Mouse (Mus musculus): ENCODE data around the gene 1700016C15Rik. TPM values are rescaled to one million over a fixed set of nuclear protein-coding genes. Genes with fewer than 3 reads are reported as not detected.

The 1700016C15Rik gene
- total RNA-seq, 2 experiments from 2014 or later, result not detected

DNA sequence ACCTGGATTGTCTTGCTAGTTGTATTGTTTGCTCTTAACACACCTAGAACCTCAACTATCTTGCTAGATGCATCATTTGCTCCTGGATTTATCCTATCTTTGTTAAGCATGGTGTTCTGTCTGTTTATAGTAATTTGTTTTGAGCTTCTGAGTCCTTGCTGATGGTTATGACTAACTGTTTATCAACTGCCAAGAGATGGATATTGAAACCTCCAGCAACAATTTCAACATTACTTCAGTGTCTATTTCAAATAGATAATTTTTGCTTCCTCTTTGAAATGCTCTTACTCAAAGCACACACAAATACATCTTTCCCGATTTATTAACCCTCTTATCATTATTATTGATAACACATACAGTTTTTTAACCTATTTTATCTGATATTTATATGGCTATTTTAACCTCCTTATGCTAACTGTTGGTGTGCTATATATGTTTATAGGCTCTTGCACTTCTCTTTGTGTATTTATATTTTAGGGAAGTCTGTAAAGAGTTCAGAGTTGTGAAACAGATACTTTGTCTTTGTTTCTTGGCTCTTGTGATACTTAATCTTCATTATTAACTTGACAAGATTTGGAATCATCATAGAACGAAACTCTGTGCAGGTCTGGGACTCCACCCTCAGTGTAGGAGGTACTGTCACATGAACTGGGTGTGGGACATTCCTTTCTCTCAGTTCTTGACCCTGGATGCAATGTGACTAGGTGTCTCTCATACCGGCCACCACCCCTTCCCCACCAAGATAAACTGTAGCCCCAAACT, 15.8 kb upstream of the 1700016C15Rik start:
- DNase-seq (ENCODE audit: extremely low spot score in 1 of 2, low spot score in 2 of 2), result no peak
- intact Hi-C loops (cut with DNase I), result no loop called here

DNA sequence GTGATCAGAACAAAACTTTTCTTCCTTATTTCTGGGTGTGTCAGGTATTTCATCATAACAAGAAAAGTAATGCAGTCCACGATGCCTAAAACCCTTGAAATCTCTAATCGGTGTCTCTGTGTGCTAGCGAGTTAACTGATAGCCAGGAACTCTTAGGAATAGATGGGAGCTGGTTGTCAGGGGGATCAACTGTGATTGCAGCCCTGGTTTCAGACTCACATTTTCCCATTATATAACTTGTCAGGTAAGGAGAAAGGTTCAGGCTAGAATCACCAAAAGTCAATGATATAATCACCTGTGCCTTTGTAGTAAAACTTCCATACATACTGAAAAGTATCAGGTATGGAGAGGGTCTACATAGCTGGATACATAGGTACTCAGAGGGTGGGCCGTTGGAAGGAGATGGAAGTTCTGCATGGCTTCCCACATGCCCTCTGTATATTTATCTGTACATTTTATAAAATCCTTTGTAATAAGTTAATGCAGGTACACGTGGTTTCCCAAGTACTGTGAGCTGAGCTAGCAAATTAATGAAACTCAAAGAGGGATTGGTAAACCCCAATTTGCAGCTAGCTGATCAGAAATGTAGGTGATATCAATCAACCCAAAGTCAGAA, 15.1 kb upstream of the 1700016C15Rik start:
- no peak for DNase-seq (ENCODE audit: extremely low spot score in 1 of 2, low spot score in 2 of 2)
- intact Hi-C loops (cut with DNase I), result no loop called here

DNA sequence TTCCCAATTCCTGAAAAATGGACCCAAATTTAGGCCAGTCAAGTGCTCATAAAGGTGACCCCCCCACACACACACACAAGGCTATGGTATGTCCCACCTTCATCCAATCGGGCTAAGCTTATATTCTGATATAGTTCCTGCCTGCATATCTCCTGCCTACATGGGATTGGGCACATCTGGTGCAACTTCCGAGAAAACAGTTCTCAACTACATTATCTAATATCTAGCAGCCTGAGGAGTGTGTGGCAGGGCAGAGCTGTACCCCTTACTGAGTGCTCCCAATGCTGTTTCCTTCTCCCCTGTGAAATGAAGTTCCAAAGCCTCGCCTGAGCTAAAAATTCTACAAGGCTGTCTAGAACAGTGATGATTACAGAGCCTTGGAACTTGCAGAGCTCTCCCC, 13.2 kb upstream of the 1700016C15Rik start:
- intact Hi-C loops (cut with DNase I), result no loop called here
- no peak for DNase-seq (ENCODE audit: extremely low spot score in 1 of 2, low spot score in 2 of 2)

DNA sequence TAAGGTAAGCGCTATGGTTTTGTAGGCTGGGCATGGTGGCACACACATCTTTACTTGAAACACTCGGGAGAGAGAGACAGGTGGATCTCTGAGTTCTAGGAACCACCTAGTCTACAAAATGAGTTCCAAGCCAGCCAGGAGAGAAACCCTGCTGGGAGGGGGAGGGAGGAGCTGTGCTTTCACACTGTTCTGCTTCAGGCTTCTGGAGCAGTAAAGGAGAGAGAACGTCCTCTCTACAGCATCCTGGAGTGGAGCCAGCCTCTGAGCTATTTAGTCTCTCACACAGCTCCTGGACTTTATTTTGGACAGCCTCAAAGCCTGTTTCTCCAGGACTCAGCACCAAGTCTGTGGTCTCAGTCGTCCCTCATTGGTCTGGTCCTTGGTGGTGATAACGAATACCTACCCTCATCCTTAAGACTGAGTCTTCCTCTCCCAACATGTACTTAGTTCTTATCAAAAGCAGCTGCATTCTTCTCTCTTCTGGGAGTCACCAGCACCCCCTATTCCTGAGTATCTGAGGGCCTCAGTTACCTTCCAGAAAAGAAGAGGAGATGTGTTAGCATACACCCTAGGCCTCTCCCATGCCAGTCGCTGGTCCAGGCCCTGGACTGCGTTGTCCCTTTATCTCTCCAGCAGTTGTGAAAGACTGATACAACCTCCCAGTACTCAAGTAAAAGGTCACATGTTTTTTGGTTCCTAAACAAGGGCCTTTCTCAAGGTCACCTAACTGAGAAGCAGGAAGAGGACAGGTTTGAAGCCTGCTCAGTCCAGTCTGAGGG, 12.4 kb upstream of the 1700016C15Rik start:
- peak in 1 of 2 experiments; percentile 45 for DNase-seq (ENCODE audit: extremely low spot score in 1 of 2, low spot score in 2 of 2)
- intact Hi-C loops (cut with DNase I), result no loop called here

DNA sequence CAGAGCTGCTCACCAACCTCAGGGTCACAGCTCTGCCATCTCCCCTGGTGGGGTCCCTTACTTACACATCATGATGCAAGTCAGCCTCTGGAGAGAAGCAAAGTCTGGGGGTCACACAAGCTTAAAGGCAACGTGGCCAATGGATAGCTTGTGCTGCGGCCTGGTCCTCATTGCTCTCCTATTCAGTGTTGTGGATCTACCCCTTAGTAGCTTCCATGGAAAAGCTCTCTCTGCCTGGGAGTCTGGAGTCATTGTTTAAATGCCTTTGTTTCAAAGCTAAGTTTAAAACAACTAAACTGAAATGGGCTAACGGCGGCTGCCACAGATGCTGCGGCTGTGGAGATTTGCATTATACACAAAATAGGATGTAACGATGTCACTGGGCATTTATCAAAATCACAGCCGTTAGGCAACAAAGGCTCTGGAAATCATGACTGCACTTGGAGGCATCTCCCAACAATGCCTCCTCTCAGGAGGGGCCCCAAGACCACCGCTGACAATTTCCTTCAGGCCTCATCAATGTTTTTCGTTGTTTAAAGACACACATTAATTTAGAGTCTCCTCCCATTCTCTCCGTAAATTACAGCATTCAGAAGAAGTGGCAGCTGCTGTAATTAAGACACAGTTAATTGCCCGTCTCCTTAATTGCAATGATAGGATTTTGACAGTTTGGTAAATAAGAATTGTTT, 11.1 kb upstream of the 1700016C15Rik start:
- no peak for DNase-seq (ENCODE audit: extremely low spot score in 1 of 2, low spot score in 2 of 2)
- intact Hi-C loops (cut with DNase I), result no loop called here

DNA sequence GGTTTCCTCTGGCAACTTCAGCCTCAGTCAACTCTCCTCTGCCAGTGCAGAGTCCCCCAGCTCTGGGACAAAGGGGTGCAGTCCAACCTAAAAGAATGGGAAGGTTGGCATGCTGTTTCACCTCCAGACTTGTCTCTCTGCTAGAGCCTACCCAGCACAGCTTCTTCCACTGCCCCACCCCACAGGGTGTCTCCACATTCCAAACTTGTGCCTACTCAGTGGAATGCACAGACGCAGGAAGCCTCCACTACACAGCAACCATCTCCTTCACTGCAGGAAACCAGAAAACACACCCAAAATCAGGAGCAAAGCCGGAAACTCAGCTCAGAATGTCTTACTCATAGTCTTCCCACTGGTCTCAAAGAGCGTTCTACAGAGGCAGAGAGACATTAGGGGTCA, 10.6 kb upstream of the 1700016C15Rik start:
- intact Hi-C loops (cut with DNase I), result no loop called here
- DNase-seq (ENCODE audit: extremely low spot score in 1 of 2, low spot score in 2 of 2), result no peak

DNA sequence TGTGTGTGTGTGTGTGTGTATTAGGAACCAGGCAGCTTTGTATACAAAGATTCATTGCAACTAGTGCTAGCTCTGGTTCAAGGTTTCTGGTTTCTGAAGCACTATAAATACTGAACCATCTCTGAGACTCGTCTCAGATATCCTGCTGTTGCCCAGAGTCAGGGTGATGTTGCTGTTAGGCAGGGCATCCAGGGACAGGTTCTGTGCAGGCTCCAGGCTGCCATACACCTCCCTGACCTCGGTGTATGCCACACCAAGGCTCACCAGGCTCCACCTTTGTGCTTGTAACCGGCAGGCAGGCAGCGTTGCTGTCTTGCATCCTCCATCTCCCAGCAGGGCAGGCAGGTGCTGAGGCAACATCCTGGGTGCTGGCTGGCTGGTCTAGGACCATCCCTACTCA, 5.8 kb upstream of the 1700016C15Rik start:
- intact Hi-C loops (cut with DNase I), result no loop called here

DNA sequence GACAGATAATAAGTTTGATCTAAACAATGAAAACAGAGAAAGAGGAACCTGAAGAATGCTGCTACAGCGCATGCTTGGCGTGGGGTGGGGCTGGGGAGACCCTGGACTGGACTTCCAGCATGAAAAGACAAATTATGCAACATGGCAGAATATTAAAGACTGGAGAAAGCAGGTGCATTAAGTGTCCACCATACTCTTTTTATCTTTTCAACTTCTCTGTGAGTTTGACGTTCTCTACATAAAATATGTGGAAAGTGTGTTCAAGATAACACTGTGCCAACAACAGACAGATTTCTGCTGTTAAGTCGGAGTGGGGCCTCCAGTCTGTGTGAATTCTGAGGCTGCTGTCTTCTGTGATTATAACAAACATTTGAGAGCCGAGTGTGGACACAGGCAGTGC, 2.7 kb upstream of the 1700016C15Rik start:
- no peak for DNase-seq (ENCODE audit: extremely low spot score in 1 of 2, low spot score in 2 of 2)
- intact Hi-C loops (cut with DNase I), result no loop called here

More for the DNA sequence above, 5.8 kb upstream of the 1700016C15Rik start:
- DNase-seq (ENCODE audit: extremely low spot score in 1 of 2, low spot score in 2 of 2), result no peak

DNA sequence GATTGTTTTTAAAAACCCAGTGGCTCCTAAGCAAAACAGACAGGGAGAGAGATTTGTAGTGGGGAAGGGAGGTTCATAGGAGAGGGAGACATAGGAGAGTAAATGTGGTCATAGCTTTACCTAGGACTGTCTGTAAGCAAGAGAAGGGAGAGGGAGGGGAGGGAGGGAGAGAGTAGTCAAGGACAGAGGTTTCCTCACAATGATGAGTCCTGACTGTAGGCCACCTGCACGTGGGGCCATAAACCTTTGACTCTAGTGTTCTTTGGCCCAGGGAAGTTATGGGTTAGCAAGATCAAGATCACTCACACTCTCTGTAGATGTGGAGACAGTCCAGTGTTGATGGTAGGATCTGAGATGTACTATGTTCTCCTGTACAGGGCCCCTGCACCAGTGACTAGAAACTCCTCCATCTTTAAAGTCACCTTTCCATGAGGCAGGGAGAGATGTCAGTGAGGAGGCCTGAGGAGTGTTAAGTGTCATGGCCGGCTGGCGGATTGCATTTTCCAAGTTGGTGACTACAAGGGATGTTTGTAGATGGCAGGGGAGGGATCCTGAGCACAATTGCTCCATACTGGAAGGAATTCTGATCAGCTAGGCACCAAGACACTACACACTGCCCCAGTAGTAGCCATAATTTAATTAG, 1.6 kb upstream of the 1700016C15Rik start:
- DNase-seq (ENCODE audit: extremely low spot score in 1 of 2, low spot score in 2 of 2), result no peak
- intact Hi-C loops (cut with DNase I), result no loop called here

DNA sequence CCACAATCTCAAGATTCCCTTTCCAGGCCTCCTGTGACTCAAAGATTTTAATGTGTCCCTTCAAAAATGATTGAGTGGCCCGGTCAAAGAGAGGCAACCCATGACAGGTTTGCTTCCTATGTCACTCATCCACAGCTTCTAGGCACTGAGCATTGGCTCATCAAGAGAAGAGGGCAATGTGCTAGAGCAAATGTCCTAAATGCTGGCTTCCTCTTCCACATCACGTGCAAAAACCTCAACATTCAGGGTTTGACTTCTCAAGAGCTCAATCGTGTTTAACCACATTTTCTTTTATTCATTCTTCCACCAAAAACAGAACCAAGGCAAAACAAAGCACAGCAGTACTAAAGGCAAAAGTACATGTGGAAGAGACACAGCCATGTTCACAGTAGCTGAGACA, 2.4 kb downstream of the 1700016C15Rik start:
- no peak for DNase-seq (ENCODE audit: extremely low spot score in 1 of 2, low spot score in 2 of 2)
- intact Hi-C loops (cut with DNase I), result no loop called here

DNA sequence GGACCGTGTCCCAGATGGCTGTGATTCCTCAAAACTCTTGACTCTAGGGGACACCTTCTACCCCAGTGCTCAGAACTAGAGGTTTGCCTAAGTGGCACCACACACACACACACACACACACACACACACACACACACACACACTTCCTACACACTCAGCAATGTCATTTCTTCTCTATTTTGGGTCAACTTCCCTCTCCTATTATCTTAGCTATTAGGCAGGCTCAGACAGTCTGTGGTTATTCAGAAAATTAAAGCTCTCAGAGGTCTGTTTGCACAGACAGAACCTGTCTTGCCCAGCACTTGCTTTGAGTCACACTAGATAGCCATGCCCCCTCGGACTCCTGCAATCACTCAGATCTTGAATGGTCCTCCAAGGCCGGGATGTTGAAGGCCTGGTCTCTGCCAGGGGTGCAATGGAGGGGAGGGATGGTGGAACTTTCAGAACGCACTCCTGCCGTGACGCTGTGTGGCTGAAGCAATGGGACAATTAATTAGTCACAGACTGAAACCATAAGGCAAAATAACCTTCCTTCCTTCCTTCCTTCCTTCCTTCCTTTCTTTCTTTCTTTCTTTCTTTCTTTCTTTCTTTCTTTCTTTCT, 8.0 kb downstream of the 1700016C15Rik start:
- intact Hi-C loops (cut with DNase I), result no loop called here
- no peak for DNase-seq (ENCODE audit: extremely low spot score in 1 of 2, low spot score in 2 of 2)

DNA sequence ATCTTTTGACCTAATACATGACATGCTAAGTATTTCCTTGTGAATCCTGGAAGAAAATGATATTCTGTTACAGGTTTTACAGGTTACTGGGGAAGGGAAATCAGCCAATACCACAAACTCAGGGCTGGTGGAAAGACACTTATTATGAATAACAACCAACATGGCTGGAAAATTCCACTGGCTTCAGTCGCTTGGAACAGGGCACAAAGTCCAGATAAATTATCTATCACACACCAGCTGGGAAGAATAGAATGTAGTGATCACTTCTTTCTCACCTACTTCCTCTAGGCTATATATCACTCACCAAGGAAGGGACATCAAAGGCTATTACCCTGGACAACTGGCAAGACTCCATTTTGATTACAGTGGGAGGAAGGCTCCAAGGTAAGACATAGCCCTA, 11.1 kb downstream of the 1700016C15Rik start:
- intact Hi-C loops (cut with DNase I), result no loop called here
- no peak for DNase-seq (ENCODE audit: extremely low spot score in 1 of 2, low spot score in 2 of 2)

DNA sequence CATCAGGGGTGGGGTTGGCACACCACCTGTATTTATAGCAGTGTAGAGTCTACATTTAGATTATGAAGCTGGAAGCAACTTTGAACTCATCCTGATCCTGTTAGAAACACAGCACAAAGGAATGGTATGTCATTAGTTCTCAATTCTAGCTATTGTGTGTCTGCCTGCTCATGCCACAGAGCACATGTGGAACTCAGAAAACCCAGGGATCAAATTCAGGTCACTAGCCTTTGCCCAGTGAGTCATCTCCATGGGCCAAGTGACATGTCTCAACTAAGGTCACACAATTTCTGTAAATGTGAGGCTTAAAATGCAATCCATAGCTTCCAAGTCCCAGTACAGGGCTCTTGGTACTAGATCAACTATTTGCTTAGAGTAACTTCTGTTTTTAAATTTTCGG, 12.5 kb downstream of the 1700016C15Rik start:
- intact Hi-C loops (cut with DNase I), result no loop called here
- no peak for DNase-seq (ENCODE audit: extremely low spot score in 1 of 2, low spot score in 2 of 2)

DNA sequence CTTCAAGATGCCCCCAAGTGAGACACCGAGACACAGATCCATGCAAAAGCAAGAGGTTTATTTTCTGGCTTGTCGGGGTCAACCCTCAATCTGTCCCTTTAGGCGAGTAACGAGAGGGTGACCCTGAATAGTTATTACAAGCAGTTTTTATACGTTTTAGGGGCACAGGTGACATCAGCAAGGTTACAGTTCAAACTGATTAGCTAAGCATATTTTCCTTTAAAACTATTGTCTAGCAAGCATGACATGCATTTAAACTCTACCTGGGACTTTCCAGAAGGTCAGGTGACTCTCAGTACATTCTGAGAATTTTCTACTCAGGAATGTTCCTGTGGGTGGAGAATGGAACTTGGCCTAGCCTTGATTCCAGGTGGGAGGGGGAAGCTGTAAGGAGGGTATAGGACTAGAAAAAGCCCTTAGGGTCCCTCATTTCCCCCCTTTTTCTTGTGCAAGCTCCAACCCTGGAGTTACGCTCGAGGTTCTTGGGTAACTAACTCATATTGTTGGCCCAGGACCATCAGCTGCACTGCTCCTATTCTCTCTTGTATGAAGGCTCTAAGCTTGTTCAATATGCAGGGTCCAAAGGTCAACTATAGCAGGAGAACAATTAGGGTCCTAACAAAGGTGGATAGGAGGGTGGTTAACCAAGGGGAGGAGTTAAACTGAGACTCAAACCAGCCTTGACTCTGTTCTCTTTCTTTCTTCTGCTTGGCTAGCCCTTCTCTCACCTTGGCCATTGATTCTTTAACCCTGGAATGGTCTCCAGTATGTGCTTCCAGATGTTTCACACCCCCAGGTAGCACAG, 15.1 kb downstream of the 1700016C15Rik start:
- no peak for DNase-seq (ENCODE audit: extremely low spot score in 1 of 2, low spot score in 2 of 2)
- intact Hi-C loops (cut with DNase I), result no loop called here

DNA sequence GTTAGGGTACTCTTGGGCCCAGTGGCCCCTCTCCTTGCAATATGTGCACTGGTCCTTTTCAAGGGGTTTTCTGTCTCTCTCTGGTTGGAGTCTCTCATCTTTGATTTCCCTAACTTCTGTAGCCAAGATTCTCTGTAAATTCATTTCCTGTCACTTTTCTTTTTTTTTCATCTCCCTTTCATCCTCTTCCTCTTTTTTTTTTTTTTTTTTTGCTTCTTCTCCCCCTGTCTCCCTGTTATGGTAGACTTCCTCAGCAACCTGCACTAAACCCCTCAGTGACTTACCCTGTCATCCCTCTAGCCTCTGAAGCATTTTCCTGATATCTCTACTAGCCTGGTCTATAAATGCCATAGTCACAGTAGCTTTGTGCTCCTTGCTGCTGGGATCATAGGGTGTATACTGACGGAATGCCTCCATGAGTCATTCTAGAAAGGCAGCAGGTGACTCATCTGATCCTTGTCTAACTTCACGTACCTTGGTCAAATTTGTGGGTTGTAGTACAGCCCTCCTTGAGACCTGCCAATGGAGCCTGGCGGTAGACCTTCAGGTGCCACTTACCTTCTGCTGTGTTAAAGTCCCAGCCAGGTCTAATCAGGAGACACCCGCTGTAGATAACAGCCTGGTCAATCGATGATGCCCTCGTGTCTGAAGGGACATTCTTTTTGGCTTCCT, 18.4 kb downstream of the 1700016C15Rik start:
- DNase-seq (ENCODE audit: extremely low spot score in 1 of 2, low spot score in 2 of 2), result no peak
- intact Hi-C loops (cut with DNase I), result no loop called here

DNA sequence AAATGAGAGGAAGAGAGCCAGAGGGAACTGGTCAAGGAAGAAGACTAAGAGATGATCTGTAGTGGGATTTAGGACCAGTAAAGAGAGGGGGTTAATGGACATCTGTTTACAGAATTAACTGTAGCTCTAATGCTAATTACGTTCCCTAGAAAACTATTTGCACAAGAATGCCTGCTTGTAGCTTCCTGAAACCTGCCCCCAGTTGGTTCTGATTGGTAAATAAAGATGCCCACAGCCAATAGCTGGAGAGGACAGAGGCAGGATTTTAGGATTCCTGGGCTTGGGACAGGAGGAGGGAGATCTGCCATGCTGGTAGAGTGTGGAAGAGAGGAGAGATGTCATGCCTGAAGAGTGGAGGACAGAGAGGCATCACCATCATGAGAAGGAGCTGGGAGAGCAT, 23.9 kb downstream of the 1700016C15Rik start:
- intact Hi-C loops (cut with DNase I), result no loop called here
- DNase-seq (ENCODE audit: extremely low spot score in 1 of 2, low spot score in 2 of 2), result no peak

DNA sequence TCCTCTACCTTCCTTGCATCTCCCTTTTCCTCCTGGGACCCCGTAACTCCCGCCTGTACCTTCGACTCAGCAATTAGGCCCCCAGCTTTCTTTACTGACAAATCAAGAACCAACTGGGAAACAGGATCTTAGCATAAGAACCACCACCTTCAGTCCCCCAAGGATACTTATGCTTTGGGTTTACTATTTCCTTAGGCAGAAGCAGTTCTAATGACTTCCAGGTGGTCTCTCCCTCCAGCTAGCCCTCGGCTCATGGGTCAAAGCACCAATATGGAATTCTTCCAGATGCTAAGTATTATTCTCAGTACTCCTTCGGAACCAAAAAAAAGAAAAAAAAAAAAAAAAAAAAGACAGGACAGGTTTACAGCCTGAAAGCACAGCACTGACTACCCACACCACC, 27.6 kb downstream of the 1700016C15Rik start:
- no peak for DNase-seq (ENCODE audit: extremely low spot score in 1 of 2, low spot score in 2 of 2)
- intact Hi-C loops (cut with DNase I), result no loop called here
